Mouse (Mus musculus): Measurements from ENCODE around the gene Cela1. TPM values are rescaled to one million over a fixed set of nuclear protein-coding genes. Genes with fewer than 3 reads are reported as not detected.

Gene Cela1
- total RNA-seq, 1 experiment from 2014 or later = 2.8 TPM

DNA sequence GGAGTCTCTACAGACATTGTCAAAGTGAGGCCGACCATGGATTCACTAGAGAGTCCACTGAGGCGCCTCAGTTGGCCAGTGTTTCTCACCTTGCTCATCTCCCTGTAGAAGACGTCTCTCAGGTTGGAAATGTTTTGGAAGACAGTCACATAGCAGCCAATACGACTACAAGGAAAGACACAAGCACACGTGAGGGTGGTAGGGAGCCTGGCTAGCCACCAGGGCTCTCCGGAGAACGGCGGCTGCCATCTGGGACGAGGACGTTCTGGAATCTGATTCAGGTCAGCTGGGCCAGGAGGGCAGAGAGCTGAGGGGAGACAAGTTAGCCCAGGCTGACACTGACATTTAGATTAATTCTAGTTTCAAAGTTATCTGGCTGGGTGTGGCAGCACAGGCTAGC is 37.6 kb downstream of the Cela1 start:
- ATAC-seq (ENCODE audit: extremely low read depth, insufficient number of reproducible peaks, low FRiP score, poor library complexity, severe bottlenecking) = no peak

GRCm38 (mm10) chr15:100646161-100646560 is 41.6 kb downstream of the Cela1 start:
- ATAC-seq (ENCODE audit: extremely low read depth, insufficient number of reproducible peaks, low FRiP score, poor library complexity, severe bottlenecking) = no peak

GRCm38 (mm10) chr15:100642451-100642850 is 45.3 kb downstream of the Cela1 start:
- no peak for ATAC-seq (ENCODE audit: extremely low read depth, insufficient number of reproducible peaks, low FRiP score, poor library complexity, severe bottlenecking)

DNA sequence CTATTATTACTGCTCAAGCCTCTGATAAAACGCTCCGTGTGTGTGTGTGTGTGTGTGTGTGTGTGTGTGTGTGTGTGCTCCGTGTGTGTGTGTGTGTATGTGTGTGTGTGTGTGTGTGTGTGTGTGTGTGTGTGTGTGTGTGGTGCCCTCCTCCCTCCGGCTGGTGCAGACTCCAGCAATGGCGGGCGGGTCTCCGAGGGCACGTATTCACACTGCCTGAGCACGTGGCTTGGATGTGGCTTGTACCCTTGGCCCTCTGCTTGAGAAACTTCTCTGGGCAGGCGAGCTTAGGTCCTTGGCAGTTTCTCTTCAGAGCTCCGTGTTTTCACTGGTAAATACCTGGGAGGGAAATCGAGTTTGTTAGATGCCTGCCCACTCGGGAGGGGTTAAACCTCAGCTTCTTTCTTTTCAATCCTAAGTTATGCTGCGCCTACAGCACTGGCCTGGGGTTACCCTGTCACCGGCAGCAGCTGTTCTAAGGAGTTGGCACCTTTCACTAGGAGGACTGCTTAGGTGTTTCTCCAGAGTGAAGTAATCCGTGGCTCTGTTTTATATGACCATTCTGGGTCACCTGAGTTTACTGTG is 46.4 kb downstream of the Cela1 start:
- ATAC-seq (ENCODE audit: extremely low read depth, insufficient number of reproducible peaks, low FRiP score, poor library complexity, severe bottlenecking) = no peak

DNA sequence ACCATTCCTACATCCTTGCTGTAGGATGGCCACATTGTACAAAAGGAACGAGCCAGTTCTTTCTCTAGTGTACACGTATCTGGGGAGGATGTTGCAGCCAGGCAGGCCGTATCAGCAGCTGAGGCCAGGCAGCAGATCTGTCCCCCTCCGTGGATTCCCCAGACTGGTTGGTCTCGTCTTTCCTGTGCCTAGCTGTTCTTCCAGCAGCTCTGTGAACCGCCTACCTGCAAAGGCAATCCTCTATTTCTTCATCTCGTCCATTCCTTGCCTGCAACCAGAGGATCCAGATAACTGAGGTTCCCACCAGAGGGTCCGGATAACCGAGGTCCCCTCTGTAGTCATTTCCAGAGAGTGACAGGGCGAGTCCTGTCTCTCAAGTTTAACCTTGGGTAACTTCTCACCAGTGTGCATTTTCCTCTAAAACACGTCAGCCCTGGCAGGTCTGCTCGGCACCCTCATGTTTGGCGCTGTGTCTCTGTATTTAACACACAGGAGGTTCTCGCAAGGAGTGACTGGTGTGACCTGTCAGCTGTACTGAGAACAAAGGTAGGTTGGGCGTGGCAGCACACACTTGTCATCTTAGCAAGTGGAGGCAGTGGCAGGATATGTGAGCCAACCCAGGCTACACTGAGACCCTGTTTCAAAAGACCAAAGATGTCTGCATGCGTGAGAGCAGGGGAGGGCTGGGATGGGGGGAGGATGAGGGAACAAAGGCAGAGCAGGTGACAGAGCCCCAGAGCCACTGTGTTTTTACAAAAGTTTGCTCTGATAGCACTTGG is 47.6 kb downstream of the Cela1 start:
- ATAC-seq (ENCODE audit: extremely low read depth, insufficient number of reproducible peaks, low FRiP score, poor library complexity, severe bottlenecking) = no peak

- ATAC-seq (ENCODE audit: extremely low read depth, insufficient number of reproducible peaks, low FRiP score, poor library complexity, severe bottlenecking) = 0 out of 2 replicates have a peak, but pooled peaks have one; percentile 39
Measured at GRCm38 (mm10) chr15:100637661-100638060, 50.1 kb downstream of the Cela1 start.

- ATAC-seq (ENCODE audit: extremely low read depth, insufficient number of reproducible peaks, low FRiP score, poor library complexity, severe bottlenecking) = 0 out of 2 replicates have a peak, but pooled peaks have one; percentile 11
Measured at GRCm38 (mm10) chr15:100636700-100637501, 50.8 kb downstream of the Cela1 start, which contains the start of gene Smagp. Smagp (minus strand) TSS chr15:100636940.

GRCm38 (mm10) chr15:100635851-100636645 is 51.7 kb downstream of the Cela1 start:
- no peak for ATAC-seq (ENCODE audit: extremely low read depth, insufficient number of reproducible peaks, low FRiP score, poor library complexity, severe bottlenecking)

DNA sequence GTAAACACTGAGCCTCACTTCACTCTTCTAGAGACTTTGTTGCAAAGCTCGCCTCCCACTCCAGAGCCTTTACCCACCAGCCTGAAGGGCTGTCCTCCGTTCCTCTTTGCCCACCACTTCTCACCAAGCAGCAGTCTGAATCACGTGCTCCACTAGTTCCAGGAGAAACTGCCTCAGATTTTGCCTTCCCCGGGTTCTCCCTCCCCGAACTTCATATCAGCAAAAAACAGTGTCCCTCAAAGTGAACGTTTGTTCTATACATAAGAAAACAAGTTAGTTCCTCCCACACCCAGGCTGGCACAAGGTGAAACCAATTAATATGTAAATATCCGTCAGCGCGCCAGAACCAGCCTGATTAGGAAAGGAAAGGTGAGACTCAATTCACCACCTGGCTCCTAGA is 52.5 kb downstream of the Cela1 start:
- ATAC-seq (ENCODE audit: extremely low read depth, insufficient number of reproducible peaks, low FRiP score, poor library complexity, severe bottlenecking) = no peak

DNA sequence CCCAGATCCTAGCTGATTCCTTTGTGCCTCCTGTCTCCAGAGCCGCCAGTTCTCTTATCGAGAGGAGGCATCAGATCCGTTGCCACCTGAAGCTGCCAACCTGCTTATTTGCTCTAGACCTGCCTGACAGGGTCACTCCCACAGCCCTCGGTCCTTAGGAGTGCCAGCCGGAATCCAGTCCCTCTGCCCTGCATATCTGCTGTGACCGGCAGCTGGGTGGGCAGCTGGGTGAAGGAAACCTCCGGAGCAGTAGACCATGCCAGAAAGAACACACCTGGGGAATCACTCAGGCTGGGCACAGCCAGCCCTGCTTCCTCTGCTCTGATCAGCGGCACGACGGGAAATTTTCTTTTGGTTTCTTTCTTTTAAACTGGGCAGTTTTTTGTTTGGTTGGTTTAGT is 54.4 kb downstream of the Cela1 start:
- ATAC-seq (ENCODE audit: extremely low read depth, insufficient number of reproducible peaks, low FRiP score, poor library complexity, severe bottlenecking) = peak; percentile 24; the same call in 1 of the 2 replicates

GRCm38 (mm10) chr15:100632323-100632722 is 55.4 kb downstream of the Cela1 start:
- no peak for ATAC-seq (ENCODE audit: extremely low read depth, insufficient number of reproducible peaks, low FRiP score, poor library complexity, severe bottlenecking)

GRCm38 (mm10) chr15:100631454-100632170 is 56.1 kb downstream of the Cela1 start:
- peak; percentile 7; the same call in 1 of the 2 replicates for ATAC-seq (ENCODE audit: extremely low read depth, insufficient number of reproducible peaks, low FRiP score, poor library complexity, severe bottlenecking)

GRCm38 (mm10) chr15:100630126-100630525 is 57.6 kb downstream of the Cela1 start:
- no peak for ATAC-seq (ENCODE audit: extremely low read depth, insufficient number of reproducible peaks, low FRiP score, poor library complexity, severe bottlenecking)

DNA sequence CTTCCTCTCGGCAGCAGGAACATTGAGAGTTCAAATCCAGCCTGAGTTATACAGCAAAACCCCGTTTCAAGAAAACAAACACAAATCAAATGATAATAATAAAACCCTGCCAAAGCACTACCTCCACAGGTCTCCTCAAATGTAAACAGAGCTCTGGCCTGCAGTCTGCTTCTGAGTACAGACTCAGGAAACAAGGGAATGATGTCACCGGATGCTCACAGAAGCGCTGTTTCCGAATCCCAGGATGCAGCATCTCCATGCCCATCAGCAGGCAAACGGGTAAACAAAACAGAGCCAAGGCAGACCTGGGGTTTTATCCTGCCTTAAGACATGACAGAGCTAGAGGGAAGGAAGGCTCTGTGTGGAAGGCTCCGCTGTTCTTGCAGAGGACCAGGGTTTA is 58.9 kb downstream of the Cela1 start:
- ATAC-seq (ENCODE audit: extremely low read depth, insufficient number of reproducible peaks, low FRiP score, poor library complexity, severe bottlenecking) = no peak

DNA sequence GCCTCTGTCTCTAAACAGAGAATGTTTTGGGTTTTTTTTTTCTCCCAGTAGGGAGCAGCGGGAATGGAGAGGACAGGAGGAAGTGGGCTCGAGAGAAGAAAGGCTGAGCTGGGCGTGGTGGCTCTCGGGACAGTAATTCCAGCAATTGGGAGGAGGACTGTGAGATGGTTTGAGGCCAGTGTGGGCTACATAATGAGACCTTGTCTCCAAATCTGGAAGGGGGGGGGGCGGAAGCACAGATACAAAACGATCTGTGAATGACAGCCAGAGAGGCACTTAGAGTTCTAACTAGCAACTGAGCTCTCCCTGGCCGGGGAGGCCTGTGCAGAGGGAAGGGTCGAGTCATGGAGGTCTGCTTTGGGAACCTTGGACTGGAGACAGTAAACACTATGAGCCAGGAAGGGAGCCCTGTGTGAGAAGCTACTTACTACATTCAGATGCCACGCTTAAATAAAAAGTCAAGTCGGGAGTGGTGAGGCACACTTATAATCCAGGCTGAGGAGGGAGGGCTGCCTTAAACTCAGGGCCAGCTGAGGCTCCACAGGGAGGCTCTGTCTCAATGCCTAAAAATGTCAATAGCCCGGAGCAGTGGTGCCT is 59.8 kb downstream of the Cela1 start:
- no peak for ATAC-seq (ENCODE audit: extremely low read depth, insufficient number of reproducible peaks, low FRiP score, poor library complexity, severe bottlenecking)

- ATAC-seq (ENCODE audit: extremely low read depth, insufficient number of reproducible peaks, low FRiP score, poor library complexity, severe bottlenecking) = no peak
Measured at GRCm38 (mm10) chr15:100627287-100627686, 60.4 kb downstream of the Cela1 start.

DNA sequence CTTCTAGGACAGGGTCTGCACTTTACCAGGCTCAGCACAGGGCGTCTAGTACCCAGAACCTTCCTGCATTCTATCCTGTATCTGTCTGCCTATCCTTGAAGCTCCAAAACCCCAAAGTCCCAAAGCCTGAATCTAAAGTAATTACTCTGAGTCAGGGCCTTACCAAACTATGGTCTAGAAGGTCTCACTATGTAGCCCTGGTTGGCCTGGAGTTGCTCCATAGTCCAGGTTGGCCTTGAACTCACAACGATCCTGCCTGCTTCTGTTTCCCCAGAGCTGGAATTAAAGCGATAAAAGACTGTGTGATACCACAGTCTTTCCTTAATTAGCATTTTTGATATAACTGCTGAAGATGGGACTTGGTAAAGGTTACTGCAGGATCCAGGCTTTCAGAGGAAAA is 63.3 kb downstream of the Cela1 start:
- ATAC-seq (ENCODE audit: extremely low read depth, insufficient number of reproducible peaks, low FRiP score, poor library complexity, severe bottlenecking) = no peak

All from neutrophil, adult 5-6 weeks (primary cell).